Mouse (Mus musculus): ENCODE measurements at regions not wholly inside any gene's neighbourhood (a gene's known extent, or its start where the extent isn't known, plus 50 kb on each side); places are given as distances from the start of the nearest gene placed in this dataset.

DNA sequence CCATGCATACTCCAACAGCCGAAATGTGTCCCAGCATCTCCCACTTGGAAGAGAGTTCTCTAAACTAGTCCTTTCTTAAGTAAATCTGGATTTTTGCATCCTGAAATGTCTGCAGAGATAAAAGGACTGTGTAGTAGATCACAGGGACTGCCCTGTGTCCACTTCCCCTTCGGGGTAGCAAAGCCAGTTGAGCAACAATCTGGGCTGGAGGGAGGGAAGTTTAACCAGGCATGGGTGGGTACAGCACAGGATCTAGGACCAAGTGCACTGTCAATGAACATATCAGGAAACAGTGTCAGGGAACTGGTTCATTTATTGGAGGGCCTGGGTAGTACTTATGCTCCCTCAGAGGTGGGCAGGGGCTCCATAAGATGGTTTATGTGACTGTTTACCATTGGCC lies 434.5 kb upstream of the Kif2a start:
- TF ChIP-seq ZNF384 (IDR thresholded peaks at IDR 0.05; ENCODE audit: low read depth, low read length) = no peak
- TF ChIP-seq CHD2 (IDR thresholded peaks at IDR 0.05; ENCODE audit: low read depth, low read length) = no peak
- no peak for TF ChIP-seq MAFK (IDR thresholded peaks at IDR 0.05; ENCODE audit: insufficient read depth, low read depth, low read length)
- TF ChIP-seq HCFC1 (IDR thresholded peaks at IDR 0.05; ENCODE audit: borderline replicate concordance, insufficient read depth, low read length) = no peak
